Mouse (Mus musculus) urinary bladder, postnatal 36 days (tissue): ENCODE measurements at regions not wholly inside any gene's neighbourhood (a gene's known extent, or its start where the extent isn't known, plus 50 kb on each side); places are given as distances from the start of the nearest gene placed in this dataset.

Experiments
- DNase-seq, 2 experiments: peaks; one replicate each; pipeline ENCODE4 v3.0.0; 2022; ENCODE audit warnings: low spot score in 2 of 2, mixed read lengths in 1 of 2

DNA sequence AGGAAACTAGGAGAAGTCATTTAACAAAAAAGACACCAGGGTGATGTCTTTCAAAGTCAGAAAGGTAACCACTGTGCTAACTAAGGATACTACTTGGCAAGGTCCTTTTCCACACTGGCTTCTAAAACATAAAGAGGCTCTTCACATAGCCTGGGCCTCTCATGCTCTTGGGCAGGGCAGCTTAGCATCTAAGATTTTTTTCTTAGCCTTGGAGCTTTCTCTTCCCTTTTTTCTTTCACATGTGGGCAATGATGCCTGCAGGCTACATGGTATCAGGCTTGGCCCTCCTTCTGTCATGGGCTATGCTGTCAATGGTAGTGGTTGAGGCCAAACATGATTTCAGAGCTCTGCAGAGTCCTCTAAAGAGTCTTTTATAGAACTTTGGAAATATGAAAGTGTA is 60.6 kb downstream of the Serpinb6d start:
- no peak for DNase-seq

DNA sequence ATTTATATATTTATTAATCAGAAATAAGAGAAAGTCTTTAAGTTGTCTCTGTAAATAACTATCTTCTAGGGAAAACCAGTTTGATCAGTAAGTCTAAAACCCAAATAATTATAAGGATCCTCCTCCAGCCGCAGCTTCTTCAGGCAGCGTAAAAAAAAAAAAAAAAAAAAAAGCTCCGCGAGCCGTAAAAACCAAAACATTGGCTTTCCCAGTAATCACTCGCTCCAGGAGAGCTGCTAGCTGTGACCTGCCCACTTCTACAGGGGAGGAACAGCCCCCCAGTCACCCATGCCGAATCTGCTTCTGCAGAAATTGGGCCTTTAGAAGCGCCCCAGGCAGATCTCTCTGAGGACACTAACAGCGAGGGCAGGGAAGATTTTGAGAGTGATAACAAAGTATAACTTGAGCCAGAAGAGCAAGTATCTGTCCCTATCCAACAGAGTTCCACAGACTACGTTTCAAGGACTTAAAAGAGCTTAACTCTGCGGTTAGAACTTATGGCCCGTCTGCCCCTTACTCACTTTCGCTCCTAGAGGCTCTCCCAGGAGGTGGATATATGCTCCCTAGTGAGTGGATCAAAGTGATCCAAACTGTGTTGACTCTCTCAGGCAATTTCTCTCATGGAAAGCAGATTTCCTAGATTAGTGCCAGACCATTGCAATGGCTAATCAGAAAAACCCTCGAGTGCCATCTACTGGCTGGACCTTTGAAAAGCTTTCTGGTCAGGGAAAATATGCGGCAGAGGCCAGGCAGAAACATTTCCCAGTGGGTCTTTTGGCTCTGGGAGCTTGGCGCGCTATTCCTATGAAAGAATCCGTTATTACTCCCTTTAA is 80.7 kb downstream of the Serpinb6e start:
- peak; percentile 55 to 70 for DNase-seq

DNA sequence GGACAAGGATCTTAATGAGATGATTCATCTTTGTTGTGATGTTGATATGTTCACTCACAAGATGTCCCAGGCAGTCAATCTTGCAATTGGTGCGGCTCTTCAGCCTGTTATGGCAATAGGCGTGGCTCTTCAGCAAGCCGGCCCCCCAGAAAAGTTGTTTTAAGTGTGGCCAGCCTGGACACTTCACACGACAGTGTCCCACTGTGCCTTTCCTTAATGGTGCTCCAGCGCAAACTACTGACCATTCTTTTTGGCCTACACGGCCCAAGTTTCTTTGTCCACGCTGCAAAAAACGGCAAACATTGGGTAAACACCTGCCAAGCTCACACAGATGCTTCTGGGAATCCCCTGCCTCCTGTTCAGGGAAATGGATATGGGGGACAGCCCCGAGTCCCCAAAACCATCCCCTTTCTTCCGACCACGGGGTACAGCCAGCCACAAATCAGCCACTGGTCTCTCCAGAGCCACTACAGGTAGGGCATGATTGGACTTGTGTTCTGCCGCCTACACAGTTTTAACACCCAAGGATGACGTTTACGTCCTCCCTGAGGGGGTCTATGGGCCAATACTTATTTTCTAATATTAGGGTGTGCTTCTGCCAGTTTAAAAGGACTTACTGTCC is 79.8 kb downstream of the Serpinb6e start:
- DNase-seq, result no peak
